Mouse (Mus musculus): Measurements from ENCODE around the gene Dcakd. TPM values are rescaled to one million over a fixed set of nuclear protein-coding genes. Genes with fewer than 3 reads are reported as not detected.

The Dcakd gene
- total RNA-seq, 1 experiment = 43.7 TPM

GRCm38 (mm10) chr11:103053191-103054076 is 25.3 kb upstream of the Dcakd start:
- H3K27ac ChIP-seq (ENCODE audit: insufficient read depth, low read depth, low read length, poor library complexity, severe bottlenecking) = no peak overlapping the region
- no peaks in the 10 kb centered on the region; a peak in 1 of 4 replicates for H3K4me1 ChIP-seq (ENCODE audit: control insufficient read depth in 2 of 2, insufficient read depth in 2 of 2, low read length in 2 of 2, poor library complexity in 1 of 2)
- H3K36me3 ChIP-seq (ENCODE audit: control insufficient read depth, insufficient read depth, low read length, poor library complexity, severe bottlenecking) = peaks cover 53% of the 10 kb centered on the region
- no peak for DNase-seq (ENCODE audit: low read depth, low spot score)
- H3K4me3 ChIP-seq (ENCODE audit: insufficient read depth in 1 of 2, low read depth in 1 of 2, low read length in 2 of 2, poor library complexity in 1 of 2, severe bottlenecking in 1 of 2) = no peak overlapping the region
- H3K9ac ChIP-seq (ENCODE audit: insufficient read depth, low read depth, low read length, poor library complexity, severe bottlenecking) = no peak overlapping the region
- H3K9me3 ChIP-seq (ENCODE audit: control insufficient read depth, insufficient read depth, low read depth, low read length) = no peaks in the 10 kb centered on the region
- no peak for TF ChIP-seq HCFC1 (IDR thresholded peaks at IDR 0.05; ENCODE audit: borderline replicate concordance, insufficient read depth, low read length)
- TF ChIP-seq MAFK (IDR thresholded peaks at IDR 0.05; ENCODE audit: insufficient read depth, low read depth, low read length) = no peak
- TF ChIP-seq ZNF384 (IDR thresholded peaks at IDR 0.05; ENCODE audit: low read depth, low read length) = no peak
- TF ChIP-seq CHD2 (IDR thresholded peaks at IDR 0.05; ENCODE audit: low read depth, low read length) = no peak
- no peak for TF ChIP-seq ZC3H11A (IDR thresholded peaks at IDR 0.05; ENCODE audit: borderline replicate concordance, low read depth, low read length)
- in situ Hi-C loops (cut with MboI; ENCODE audit: low sequenced_read_pairs in 2 of 2, unreplicated experiment in 2 of 2) = no loop called here

- TF ChIP-seq MAFK (IDR thresholded peaks at IDR 0.05; ENCODE audit: insufficient read depth, low read depth, low read length) (no peak), HCFC1 (IDR thresholded peaks at IDR 0.05; ENCODE audit: borderline replicate concordance, insufficient read depth, low read length) (no peak), CHD2 (IDR thresholded peaks at IDR 0.05; ENCODE audit: low read depth, low read length) (no peak), ZC3H11A (IDR thresholded peaks at IDR 0.05; ENCODE audit: borderline replicate concordance, low read depth, low read length) (no peak), ZNF384 (IDR thresholded peaks at IDR 0.05; ENCODE audit: low read depth, low read length) (no peak)
- DNase-seq (ENCODE audit: low read depth, low spot score) = no peak
- Histone ChIP-seq H3K4me3 (ENCODE audit: insufficient read depth in 1 of 2, low read depth in 1 of 2, low read length in 2 of 2, poor library complexity in 1 of 2, severe bottlenecking in 1 of 2) (no peak overlapping the region), H3K36me3 (ENCODE audit: control insufficient read depth, insufficient read depth, low read length, poor library complexity, severe bottlenecking) (peaks cover 46% of the 10 kb centered on the region), H3K4me1 (ENCODE audit: control insufficient read depth in 2 of 2, insufficient read depth in 2 of 2, low read length in 2 of 2, poor library complexity in 1 of 2) (no peaks in the 10 kb centered on the region; a peak in 1 of 4 replicates), H3K9me3 (ENCODE audit: control insufficient read depth, insufficient read depth, low read depth, low read length) (no peaks in the 10 kb centered on the region), H3K27ac (ENCODE audit: insufficient read depth, low read depth, low read length, poor library complexity, severe bottlenecking) (peak overlapping the region; percentile 6; the same call in 1 of the 2 replicates), H3K9ac (ENCODE audit: insufficient read depth, low read depth, low read length, poor library complexity, severe bottlenecking) (no peak overlapping the region)
- in situ Hi-C loops (cut with MboI; ENCODE audit: low sequenced_read_pairs in 2 of 2, unreplicated experiment in 2 of 2) = no loop called here
These were observed 23.9 kb upstream of the Dcakd start for GRCm38 (mm10) chr11:103052078-103052477.

GRCm38 (mm10) chr11:103051249-103051691 is 23.1 kb upstream of the Dcakd start:
- in situ Hi-C loops (cut with MboI; ENCODE audit: low sequenced_read_pairs in 2 of 2, unreplicated experiment in 2 of 2) = no loop called here
- TF ChIP-seq ZC3H11A (IDR thresholded peaks at IDR 0.05; ENCODE audit: borderline replicate concordance, low read depth, low read length) = no peak
- no peak for TF ChIP-seq ZNF384 (IDR thresholded peaks at IDR 0.05; ENCODE audit: low read depth, low read length)
- TF ChIP-seq HCFC1 (IDR thresholded peaks at IDR 0.05; ENCODE audit: borderline replicate concordance, insufficient read depth, low read length) = no peak
- TF ChIP-seq MAFK (IDR thresholded peaks at IDR 0.05; ENCODE audit: insufficient read depth, low read depth, low read length) = no peak
- no peak for TF ChIP-seq CHD2 (IDR thresholded peaks at IDR 0.05; ENCODE audit: low read depth, low read length)

GRCm38 (mm10) chr11:103050153-103050552 is 22.0 kb upstream of the Dcakd start:
- H3K27ac ChIP-seq (ENCODE audit: insufficient read depth, low read depth, low read length, poor library complexity, severe bottlenecking) = no peak overlapping the region
- in situ Hi-C loops (cut with MboI; ENCODE audit: low sequenced_read_pairs in 2 of 2, unreplicated experiment in 2 of 2) = no loop called here
- H3K4me1 ChIP-seq (ENCODE audit: control insufficient read depth in 2 of 2, insufficient read depth in 2 of 2, low read length in 2 of 2, poor library complexity in 1 of 2) = peaks cover 0 to 2% of the 10 kb centered on the region in 2 experiments; a peak in 2 of 4 replicates
- H3K9ac ChIP-seq (ENCODE audit: insufficient read depth, low read depth, low read length, poor library complexity, severe bottlenecking) = no peak overlapping the region
- DNase-seq (ENCODE audit: low read depth, low spot score) = no peak
- no peak overlapping the region for H3K4me3 ChIP-seq (ENCODE audit: insufficient read depth in 1 of 2, low read depth in 1 of 2, low read length in 2 of 2, poor library complexity in 1 of 2, severe bottlenecking in 1 of 2)
- H3K36me3 ChIP-seq (ENCODE audit: control insufficient read depth, insufficient read depth, low read length, poor library complexity, severe bottlenecking) = peaks cover 40% of the 10 kb centered on the region
- no peak for TF ChIP-seq ZC3H11A (IDR thresholded peaks at IDR 0.05; ENCODE audit: borderline replicate concordance, low read depth, low read length)
- TF ChIP-seq ZNF384 (IDR thresholded peaks at IDR 0.05; ENCODE audit: low read depth, low read length) = no peak
- no peak for TF ChIP-seq CHD2 (IDR thresholded peaks at IDR 0.05; ENCODE audit: low read depth, low read length)
- no peak for TF ChIP-seq HCFC1 (IDR thresholded peaks at IDR 0.05; ENCODE audit: borderline replicate concordance, insufficient read depth, low read length)
- TF ChIP-seq MAFK (IDR thresholded peaks at IDR 0.05; ENCODE audit: insufficient read depth, low read depth, low read length) = no peak
- H3K9me3 ChIP-seq (ENCODE audit: control insufficient read depth, insufficient read depth, low read depth, low read length) = no peaks in the 10 kb centered on the region

More at GRCm38 (mm10) chr11:103051249-103051691, 23.1 kb upstream of the Dcakd start:
- H3K27ac ChIP-seq (ENCODE audit: insufficient read depth, low read depth, low read length, poor library complexity, severe bottlenecking) = no peak overlapping the region
- H3K9me3 ChIP-seq (ENCODE audit: control insufficient read depth, insufficient read depth, low read depth, low read length) = no peaks in the 10 kb centered on the region
- H3K36me3 ChIP-seq (ENCODE audit: control insufficient read depth, insufficient read depth, low read length, poor library complexity, severe bottlenecking) = peaks cover 44% of the 10 kb centered on the region
- H3K9ac ChIP-seq (ENCODE audit: insufficient read depth, low read depth, low read length, poor library complexity, severe bottlenecking) = no peak overlapping the region
- no peak overlapping the region for H3K4me3 ChIP-seq (ENCODE audit: insufficient read depth in 1 of 2, low read depth in 1 of 2, low read length in 2 of 2, poor library complexity in 1 of 2, severe bottlenecking in 1 of 2)
- no peaks in the 10 kb centered on the region; a peak in 1 of 4 replicates for H3K4me1 ChIP-seq (ENCODE audit: control insufficient read depth in 2 of 2, insufficient read depth in 2 of 2, low read length in 2 of 2, poor library complexity in 1 of 2)
- no peak for DNase-seq (ENCODE audit: low read depth, low spot score)

Data from ES-E14 (cell line).